ENCODE assay signal across 32 mouse cellular contexts in genomic region chr10:99555021-99555420, GRCm38 (mm10).
"Had no signal": no experiment of that assay in that cellular context is flagged by ENCODE, and none has a peak within 500 bp of the region (broad histone marks: within the 10 kb centered on the region; RNA-seq: fewer than 3 reads in every experiment).

No protein-coding gene starts in this region.

- H3K4me2 ChIP-seq: limb, embryonic 12.5 days; limb, embryonic 13.5 days; limb, embryonic 15.5 days; liver, embryonic 11.5 days; liver, embryonic 13.5 days; liver, embryonic 15.5 days; lung, embryonic 14.5 days; lung, embryonic 15.5 days; midbrain, embryonic 11.5 days; midbrain, embryonic 12.5 days; midbrain, embryonic 13.5 days; midbrain, embryonic 15.5 days; neural tube, embryonic 12.5 days; neural tube, embryonic 13.5 days had no signal

- H3K36me3 ChIP-seq: limb, embryonic 10.5 days; limb, embryonic 12.5 days; limb, embryonic 13.5 days; limb, embryonic 15.5 days; liver, embryonic 13.5 days; liver, embryonic 15.5 days; lung, embryonic 15.5 days; midbrain, embryonic 10.5 days; midbrain, embryonic 12.5 days; midbrain, embryonic 13.5 days; midbrain, embryonic 15.5 days; neural tube, embryonic 12.5 days; neural tube, embryonic 13.5 days had no signal

- H3K9ac ChIP-seq: limb, embryonic 12.5 days; limb, embryonic 13.5 days; limb, embryonic 15.5 days; liver, embryonic 13.5 days; liver, embryonic 14.5 days; liver, embryonic 15.5 days; liver, postnatal 0 days; lung, embryonic 14.5 days; lung, embryonic 15.5 days; midbrain, embryonic 12.5 days; midbrain, embryonic 13.5 days; midbrain, embryonic 15.5 days; neural tube, embryonic 12.5 days; neural tube, embryonic 13.5 days had no signal

- H3K27ac ChIP-seq: limb, embryonic 10.5 days; limb, embryonic 12.5 days; limb, embryonic 13.5 days; limb, embryonic 15.5 days; liver, embryonic 13.5 days; liver, embryonic 14.5 days; liver, embryonic 15.5 days; lung, embryonic 15.5 days; macrophage; midbrain, embryonic 10.5 days; midbrain, embryonic 12.5 days; midbrain, embryonic 13.5 days; midbrain, embryonic 15.5 days; neural tube, embryonic 12.5 days; neural tube, embryonic 13.5 days had no signal

- H3K4me3 ChIP-seq: limb, embryonic 10.5 days; limb, embryonic 12.5 days; limb, embryonic 13.5 days; limb, embryonic 15.5 days; liver, embryonic 13.5 days; liver, embryonic 15.5 days; lung, embryonic 15.5 days; megakaryocyte, embryonic 14.5 days; midbrain, embryonic 10.5 days; midbrain, embryonic 12.5 days; midbrain, embryonic 13.5 days; midbrain, embryonic 15.5 days; myocyte; neural tube, embryonic 12.5 days; neural tube, embryonic 13.5 days had no signal

- H3K27me3 ChIP-seq: limb, embryonic 12.5 days; limb, embryonic 13.5 days; limb, embryonic 15.5 days; liver, embryonic 13.5 days; liver, embryonic 15.5 days; lung, embryonic 15.5 days; megakaryocyte, embryonic 14.5 days; midbrain, embryonic 12.5 days; midbrain, embryonic 13.5 days; midbrain, embryonic 15.5 days; neural tube, embryonic 12.5 days; neural tube, embryonic 13.5 days had no signal

- DNase-seq: left cerebral cortex, postnatal 4 days; liver; liver, embryonic 13.5 days; liver, postnatal 0 days; lung, adult 18-20 months; lung, adult 2 months; lung, embryonic 14.5 days; lung, postnatal 10 days; lung, postnatal 14 days; lung, postnatal 36 days; lung, postnatal 4 days; midbrain, embryonic 14.5 days had no signal

- H3K9me3 ChIP-seq: limb, embryonic 13.5 days; limb, embryonic 15.5 days; liver, embryonic 13.5 days; liver, embryonic 15.5 days; lung, embryonic 15.5 days; megakaryocyte, embryonic 14.5 days; midbrain, embryonic 10.5 days; midbrain, embryonic 12.5 days; midbrain, embryonic 13.5 days; midbrain, embryonic 15.5 days; neural tube, embryonic 12.5 days; neural tube, embryonic 13.5 days had no signal

- H3K4me1 ChIP-seq: liver, embryonic 13.5 days; liver, embryonic 15.5 days; lung, embryonic 15.5 days; megakaryocyte, embryonic 14.5 days; midbrain, embryonic 12.5 days; midbrain, embryonic 13.5 days; midbrain, embryonic 15.5 days; neural tube, embryonic 12.5 days had no signal

- ATAC-seq: lung, postnatal 0 days; midbrain, embryonic 13.5 days; midbrain, embryonic 15.5 days; midbrain, embryonic 16.5 days had no signal
